Mouse (Mus musculus): Measurements from ENCODE around the gene Strip2.

- no peak for TF ChIP-seq CTCF (IDR thresholded peaks at IDR 0.05; ENCODE audit: low read depth)
- TF ChIP-seq EP300 (IDR thresholded peaks at IDR 0.05; ENCODE audit: low read depth), result no peak
Measured at GRCm38 (mm10) chr6:29896976-29897375, 19.8 kb upstream of the Strip2 start.
